Mouse (Mus musculus): ENCODE data around the gene Spon1. TPM values are rescaled to one million over a fixed set of nuclear protein-coding genes. Genes with fewer than 3 reads are reported as not detected.

Gene Spon1
- polyA plus RNA-seq (2015; fragmentation: Illumina TruSeq; extraction: RNeasy Lipid Tissue Mini Kit (QIAGEN cat#74804); ENCODE audit: insufficient read depth, low read depth, low replicate concordance): 3.5 TPM

DNA sequence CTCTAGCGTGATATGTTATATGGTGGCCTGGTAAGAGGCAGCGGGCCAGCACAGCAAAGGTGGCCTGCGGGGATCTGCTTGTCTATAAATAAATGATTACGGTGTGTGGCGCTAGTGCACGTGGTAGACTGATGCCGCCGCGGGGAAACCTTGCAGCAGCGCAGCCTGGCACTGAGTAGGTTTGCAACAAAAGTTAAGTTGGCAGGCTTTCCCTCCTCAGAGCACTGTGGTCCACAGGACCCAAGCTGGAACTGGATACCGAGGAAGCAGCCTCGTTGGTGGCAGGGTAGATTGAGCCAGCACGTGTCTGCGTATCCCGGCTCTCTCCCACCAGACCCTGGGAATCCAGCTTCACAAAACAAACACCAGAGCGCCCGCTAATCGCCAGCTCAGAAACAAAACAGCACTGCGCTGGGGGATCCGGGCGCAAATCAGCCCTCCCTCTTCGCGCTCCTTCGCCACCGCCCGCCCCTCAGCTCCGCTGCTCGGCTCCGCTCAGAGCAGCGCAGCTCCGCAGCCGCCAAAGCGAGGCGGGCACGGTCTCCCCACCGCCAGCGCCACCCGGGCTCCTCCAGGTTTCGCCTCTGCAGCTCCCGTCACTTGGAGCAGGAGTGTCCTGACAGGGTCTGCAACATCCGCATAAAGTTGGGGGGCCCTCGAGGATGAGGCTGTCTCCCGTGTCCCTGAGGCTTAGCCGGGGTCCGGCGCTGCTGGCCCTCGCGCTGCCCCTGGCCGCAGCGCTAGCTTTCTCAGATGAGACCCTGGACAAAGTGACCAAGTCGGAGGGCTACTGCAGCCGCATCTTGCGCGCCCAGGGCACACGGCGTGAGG, at the start of gene Spon1:
Gene Spon1 (plus strand): TSS at position 332 of the 831 bp plus-strand sequence.

All from pancreas, adult 10 weeks (tissue).